Mouse (Mus musculus): ENCODE data around the gene Clpb. TPM values are rescaled to one million over a fixed set of nuclear protein-coding genes. Genes with fewer than 3 reads are reported as not detected.

Gene Clpb
- polyA plus RNA-seq, 1 experiment: 9.7 TPM

- Histone ChIP-seq H3K4me3 (ENCODE audit: insufficient read depth, low read length) (peak overlapping the region; percentile 70), H3K4me1 (ENCODE audit: control insufficient read depth, insufficient read depth, low read length) (peaks cover 32% of the 10 kb centered on the region), H3K27ac (ENCODE audit: insufficient read depth, low read depth, low read length) (peak overlapping the region; percentile 86)
- no peak for TF ChIP-seq POLR2A (IDR thresholded peaks at IDR 0.05; ENCODE audit: borderline replicate concordance, low read depth, low read length)
- TF ChIP-seq CTCF (IDR thresholded peaks at IDR 0.05; ENCODE audit: low read depth, low read length): no peak
These were observed 173.1 kb downstream of the Clpb start for GRCm38 (mm10) chr7:101836271-101837153.

GRCm38 (mm10) chr7:101837154-101837605 lies 173.7 kb downstream of the Clpb start:
- H3K27ac ChIP-seq (ENCODE audit: insufficient read depth, low read depth, low read length): peak overlapping the region; percentile 86
- peak overlapping the region; percentile 70 for H3K4me3 ChIP-seq (ENCODE audit: insufficient read depth, low read length)
- TF ChIP-seq POLR2A (IDR thresholded peaks at IDR 0.05; ENCODE audit: borderline replicate concordance, low read depth, low read length) (no peak), CTCF (IDR thresholded peaks at IDR 0.05; ENCODE audit: low read depth, low read length) (no peak)
- peaks cover 32% of the 10 kb centered on the region for H3K4me1 ChIP-seq (ENCODE audit: control insufficient read depth, insufficient read depth, low read length)

- Histone ChIP-seq H3K4me3 (ENCODE audit: insufficient read depth, low read length) (peak within 1 kb of the TSS; percentile 70), H3K4me1 (ENCODE audit: control insufficient read depth, insufficient read depth, low read length) (peaks cover 32% of the 10 kb centered on the region), H3K27ac (ENCODE audit: insufficient read depth, low read depth, low read length) (peak within 1 kb of the TSS; percentile 86)
- TF ChIP-seq CTCF (IDR thresholded peaks at IDR 0.05; ENCODE audit: low read depth, low read length): no peak
These were observed 174.4 kb downstream of the Clpb start, which contains the start of gene Inppl1 for GRCm38 (mm10) chr7:101837606-101838471. TSS of gene Inppl1 (minus strand) at chr7:101838229.

- Histone ChIP-seq H3K4me3 (ENCODE audit: insufficient read depth, low read length) (no peak overlapping the region), H3K4me1 (ENCODE audit: control insufficient read depth, insufficient read depth, low read length) (peaks cover 25% of the 10 kb centered on the region), H3K27ac (ENCODE audit: insufficient read depth, low read depth, low read length) (no peak overlapping the region)
- TF ChIP-seq CTCF (IDR thresholded peaks at IDR 0.05; ENCODE audit: low read depth, low read length): no peak
- no peak for TF ChIP-seq POLR2A (IDR thresholded peaks at IDR 0.05; ENCODE audit: borderline replicate concordance, low read depth, low read length)
These were observed 180.8 kb downstream of the Clpb start for GRCm38 (mm10) chr7:101844186-101844585.

Other genes starting within 250 kb of the Clpb start
- gene Pde2a, start 241.9 kb upstream of the Clpb start, polyA plus RNA-seq (2012; ENCODE audit: insufficient read depth, insufficient read length, missing spikeins): 2.6 and 3.5 TPM in 2 replicates
- not detected in 2 replicates for gene Art2b, start 78.0 kb upstream of the Clpb start, polyA plus RNA-seq (2012; ENCODE audit: insufficient read depth, insufficient read length, missing spikeins)
- gene Phox2a, start 154.7 kb downstream of the Clpb start, polyA plus RNA-seq (2012; ENCODE audit: insufficient read depth, insufficient read length, missing spikeins): not detected in 2 replicates
- gene Inppl1, start 174.6 kb downstream of the Clpb start, polyA plus RNA-seq (2012; ENCODE audit: insufficient read depth, insufficient read length, missing spikeins): 114 and 115 TPM in 2 replicates
- gene Folr2, start 193.6 kb downstream of the Clpb start, polyA plus RNA-seq (2012; ENCODE audit: insufficient read depth, insufficient read length, missing spikeins): 379 and 471 TPM in 2 replicates
- gene Anapc15, start 200.1 kb downstream of the Clpb start, polyA plus RNA-seq (2012; ENCODE audit: insufficient read depth, insufficient read length, missing spikeins): 103 and 112 TPM in 2 replicates
- gene Folr1, start 207.2 kb downstream of the Clpb start, polyA plus RNA-seq (2012; ENCODE audit: insufficient read depth, insufficient read length, missing spikeins): 1.6 and 1.7 TPM in 2 replicates
- 205 and 219 TPM in 2 replicates for gene Lamtor1, start 242.3 kb downstream of the Clpb start, polyA plus RNA-seq (2012; ENCODE audit: insufficient read depth, insufficient read length, missing spikeins)
- gene Tomt, start 242.7 kb downstream of the Clpb start, polyA plus RNA-seq (2012; ENCODE audit: insufficient read depth, insufficient read length, missing spikeins): 0.29 TPM in 1 of 2 replicates, not detected in the other

Data from bone marrow macrophage, adult 2 months (primary cell).